Comparison of ENCODE assay signal across 9 mouse cellular contexts in the genomic region with DNA sequence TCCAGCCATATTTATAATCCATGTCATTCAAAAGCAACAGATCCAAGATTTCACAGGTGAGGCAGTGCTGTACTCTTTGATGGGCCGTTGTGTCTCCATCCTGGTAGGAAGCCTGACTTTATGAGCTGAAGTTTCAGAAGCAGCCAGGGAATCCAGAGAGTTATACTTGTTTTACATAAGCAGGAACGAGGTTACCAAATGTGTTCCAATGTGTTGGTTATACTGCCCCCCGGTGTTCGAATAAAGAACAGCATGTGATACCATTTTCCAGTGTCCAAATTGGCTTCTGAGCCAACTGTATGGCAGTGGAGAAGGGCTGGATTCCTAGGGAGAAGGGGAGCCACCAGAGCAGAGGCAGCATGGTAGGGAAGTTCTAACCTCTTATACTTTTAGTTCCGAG. TPM values are rescaled to one million over a fixed set of nuclear protein-coding genes. Genes with fewer than 3 reads are reported as not detected.
A peak's percentile ranks its signal among the peaks of the same experiment; 100 is the strongest.
DNase-seq lines count a peak whose midpoint lies in the region; ATAC-seq lines count a peak whose summit lies in the region.
"Had no signal": no experiment of that assay in that cellular context is flagged by ENCODE, and none has a peak within 500 bp of the region (broad histone marks: within the 10 kb centered on the region; RNA-seq: fewer than 3 reads in every experiment).

No protein-coding gene starts in this region.

- peak; percentile 14 for DNase-seq in 3134 (ENCODE audit: extremely low read depth, insufficient read length, low spot score)
- DNase-seq in CD8-positive naive resting alpha-beta T cell, adult 2 months (ENCODE audit: low read depth in 2 of 2, low spot score in 2 of 2): peak; percentile 54 to 68
- DNase-seq in c-Kit-negative CD71-positive TER-119-positive erythroid progenitor cells, embryonic 14.5 days (ENCODE audit: low read depth, low spot score): peak; percentile 32
- DNase-seq in forebrain, embryonic 11.5 days (ENCODE audit: low spot score): peak; percentile 80
- peak; percentile 89 for DNase-seq in induced T-regulatory cell, adult 2 months (ENCODE audit: low read depth)
- peak; percentile 87 for DNase-seq in limb, embryonic 11.5 days (ENCODE audit: low spot score)
- DNase-seq in neural tube, embryonic 11.5 days (ENCODE audit: low spot score): peak; percentile 74
- peak; percentile 71 for DNase-seq in thymus, postnatal 14 days

- WGBS in forebrain, embryonic 11.5 days: 13% methylated on average over 5 of the region's 5 CpGs
- 14% methylated on average over 5 of the region's 5 CpGs for WGBS in limb, embryonic 11.5 days
- 16% methylated on average over 5 of the region's 5 CpGs for WGBS in neural tube, embryonic 11.5 days

- no peaks in the 10 kb centered on the region for H3K9me3 ChIP-seq in forebrain, embryonic 11.5 days (ENCODE audit: control insufficient read depth, low read length)
- H3K9me3 ChIP-seq in limb, embryonic 11.5 days (ENCODE audit: control insufficient read depth, low read length): no peaks in the 10 kb centered on the region
- no peaks in the 10 kb centered on the region for H3K9me3 ChIP-seq in neural tube, embryonic 11.5 days (ENCODE audit: control insufficient read depth, low read length)
- H3K9me3 ChIP-seq: heart, embryonic 13.5 days had no signal

- H3K36me3 ChIP-seq in forebrain, embryonic 11.5 days (ENCODE audit: control insufficient read depth, insufficient read depth, low read length): no peaks in the 10 kb centered on the region
- no peaks in the 10 kb centered on the region for H3K36me3 ChIP-seq in limb, embryonic 11.5 days (ENCODE audit: control insufficient read depth, insufficient read depth, low read length)
- no peaks in the 10 kb centered on the region for H3K36me3 ChIP-seq in neural tube, embryonic 11.5 days (ENCODE audit: control insufficient read depth, insufficient read depth, low read length)
- H3K36me3 ChIP-seq: heart, embryonic 13.5 days had no signal

- no peak overlapping the region for H3K27ac ChIP-seq in forebrain, embryonic 11.5 days (ENCODE audit: low read depth, low read length)
- H3K27ac ChIP-seq in limb, embryonic 11.5 days (replicated peaks; ENCODE audit: low read depth, low read length): no peak overlapping the region
- no peak overlapping the region for H3K27ac ChIP-seq in neural tube, embryonic 11.5 days (ENCODE audit: low read depth, low read length)
- H3K27ac ChIP-seq: heart, embryonic 13.5 days had no signal

- no peak overlapping the region for H3K4me2 ChIP-seq in forebrain, embryonic 11.5 days (ENCODE audit: low read depth, low read length, severe bottlenecking)
- H3K4me2 ChIP-seq in limb, embryonic 11.5 days (ENCODE audit: low read depth, severe bottlenecking): no peak overlapping the region
- H3K4me2 ChIP-seq in neural tube, embryonic 11.5 days (ENCODE audit: low read depth): no peak overlapping the region
- H3K4me2 ChIP-seq: heart, embryonic 13.5 days had no signal

- no peak overlapping the region for H3K9ac ChIP-seq in forebrain, embryonic 11.5 days (ENCODE audit: low read length)
- no peak overlapping the region for H3K9ac ChIP-seq in limb, embryonic 11.5 days (ENCODE audit: low read length)
- no peak overlapping the region for H3K9ac ChIP-seq in neural tube, embryonic 11.5 days (ENCODE audit: low read length)
- H3K9ac ChIP-seq: heart, embryonic 13.5 days had no signal

- no peak for ATAC-seq in forebrain, embryonic 11.5 days (replicated peaks; ENCODE audit: low FRiP score)
- no peak for ATAC-seq in limb, embryonic 11.5 days (ENCODE audit: insufficient number of reproducible peaks, low FRiP score, low TSS enrichment, low read depth)
- no peak for ATAC-seq in neural tube, embryonic 11.5 days (ENCODE audit: insufficient read depth, low FRiP score, low TSS enrichment)

- no peak overlapping the region for H3K4me3 ChIP-seq in forebrain, embryonic 11.5 days (ENCODE audit: low read depth, low read length)
- no peak overlapping the region for H3K4me3 ChIP-seq in limb, embryonic 11.5 days (ENCODE audit: low read depth, low read length)
- H3K4me3 ChIP-seq in neural tube, embryonic 11.5 days (ENCODE audit: low read depth, low read length): no peak overlapping the region
- H3K4me3 ChIP-seq: heart, embryonic 13.5 days had no signal

- no peaks in the 10 kb centered on the region for H3K27me3 ChIP-seq in forebrain, embryonic 11.5 days (ENCODE audit: control insufficient read depth, insufficient read depth, low read length)
- H3K27me3 ChIP-seq in limb, embryonic 11.5 days (ENCODE audit: control insufficient read depth, insufficient read depth, low read length): no peaks in the 10 kb centered on the region
- no peaks in the 10 kb centered on the region for H3K27me3 ChIP-seq in neural tube, embryonic 11.5 days (ENCODE audit: control insufficient read depth, insufficient read depth, low read length)
- H3K27me3 ChIP-seq: heart, embryonic 13.5 days had no signal

- no peaks in the 10 kb centered on the region for H3K4me1 ChIP-seq in forebrain, embryonic 11.5 days (replicated peaks; ENCODE audit: control insufficient read depth, insufficient read depth, low read length)
- no peaks in the 10 kb centered on the region for H3K4me1 ChIP-seq in limb, embryonic 11.5 days (ENCODE audit: control insufficient read depth, insufficient read depth, low read length)
- no peaks in the 10 kb centered on the region for H3K4me1 ChIP-seq in neural tube, embryonic 11.5 days (ENCODE audit: control insufficient read depth, insufficient read depth, low read length)
- H3K4me1 ChIP-seq: heart, embryonic 13.5 days had no signal

RNA-seq across cellular contexts. Expression of a gene that starts 29.5 kb away (rescaled TPM):
- 11.7 and 12.9 TPM in 2 replicates for polyA plus RNA-seq in forebrain, embryonic 11.5 days (2014; fragmentation: Nextera tagmentation; extraction: Ambion mirVana)
- 12.3 and 13.1 TPM in 2 replicates for polyA plus RNA-seq in limb, embryonic 11.5 days (2014; fragmentation: Nextera tagmentation; extraction: Ambion mirVana)
- polyA plus RNA-seq in neural tube, embryonic 11.5 days (2014; fragmentation: Nextera tagmentation; extraction: Ambion mirVana): 9.4 TPM in 2 replicates

RNA-seq across cellular contexts. Expression of a gene that starts 46.3 kb away (rescaled TPM):
- polyA plus RNA-seq in forebrain, embryonic 11.5 days (2014; fragmentation: Nextera tagmentation; extraction: Ambion mirVana): 117 and 119 TPM in 2 replicates
- polyA plus RNA-seq in limb, embryonic 11.5 days (2014; fragmentation: Nextera tagmentation; extraction: Ambion mirVana): 151 and 153 TPM in 2 replicates
- 150 and 165 TPM in 2 replicates for polyA plus RNA-seq in neural tube, embryonic 11.5 days (2014; fragmentation: Nextera tagmentation; extraction: Ambion mirVana)

Comparison
In these comparisons a context has a peak if more than half of its experiments do, and no peak if none do; other contexts are left out.
1. DNase-seq: peak in every context shown above with its lines; median percentile 89 in induced T-regulatory cell, adult 2 months; 87 in limb, embryonic 11.5 days; 80 in forebrain, embryonic 11.5 days; 74 in neural tube, embryonic 11.5 days; 71 in thymus, postnatal 14 days; 61 in CD8-positive naive resting alpha-beta T cell, adult 2 months; 32 in c-Kit-negative CD71-positive TER-119-positive erythroid progenitor cells, embryonic 14.5 days; 14 in 3134.